Mouse (Mus musculus): ENCODE measurements around the gene Gm3183.
"Not testable (repeated sequence)": the region's sequence is repeated elsewhere in the genome, so short reads cannot be mapped to it uniquely, and the experiment has no call there.

Gene Gm3183

GRCm38 (mm10) chr5:94865136-94865535, at the start of gene Gm3183:
Gene Gm3183, plus strand, starts transcription at chr5:94865436.
- not testable (repeated sequence) for DNase-seq (ENCODE audit: low spot score)

All from urinary bladder, postnatal 10 days (tissue).